Comparison of ENCODE assay signal across 9 mouse cellular contexts in genomic region chr2:166776272-166776671, GRCm38 (mm10). TPM values are rescaled to one million over a fixed set of nuclear protein-coding genes. Genes with fewer than 3 reads are reported as not detected.
DNase-seq lines count a peak whose midpoint lies in the region; ATAC-seq and TF ChIP-seq lines count a peak whose summit lies in the region.
"Had no signal": no experiment of that assay in that cellular context is flagged by ENCODE, and none has a peak within 500 bp of the region (broad histone marks: within the 10 kb centered on the region; RNA-seq: fewer than 3 reads in every experiment).

No protein-coding gene starts in this region.

- H3K27ac ChIP-seq in lung, postnatal 0 days (ENCODE audit: low read length): no peak overlapping the region
- H3K27ac ChIP-seq: limb, embryonic 15.5 days had no signal

- no peaks in the 10 kb centered on the region for H3K4me1 ChIP-seq in lung, postnatal 0 days (ENCODE audit: insufficient read depth, low read depth, low read length)
- H3K4me1 ChIP-seq in lung, adult 2 months (ENCODE audit: control insufficient read depth, insufficient read depth, low read length): no peaks in the 10 kb centered on the region

- 0% methylated on average over 1 of the region's 2 CpGs for whole genome bisulfite sequencing in lung, postnatal 0 days
- 6% methylated on average over 2 of the region's 2 CpGs for WGBS in lung, adult 2 months

- H3K4me2 ChIP-seq in lung, postnatal 0 days (replicated peaks; ENCODE audit: low read depth, low read length): no peak overlapping the region
- H3K4me2 ChIP-seq: limb, embryonic 15.5 days had no signal

- TF ChIP-seq EP300 in lung, postnatal 0 days (IDR thresholded peaks at IDR 0.05): no peak

- H3K4me3 ChIP-seq in lung, postnatal 0 days (ENCODE audit: low read depth, low read length): no peak overlapping the region
- no peak overlapping the region for H3K4me3 ChIP-seq in lung, adult 2 months (replicated peaks; ENCODE audit: extremely low read depth, low read depth, low read length)
- H3K4me3 ChIP-seq: limb, embryonic 15.5 days had no signal

- no peaks in the 10 kb centered on the region for H3K36me3 ChIP-seq in lung, postnatal 0 days (ENCODE audit: insufficient read depth, low read length)
- H3K36me3 ChIP-seq: limb, embryonic 15.5 days had no signal

- peak; percentile 48 for TF ChIP-seq CTCF in lung, postnatal 0 days (IDR thresholded peaks at IDR 0.05)
- TF ChIP-seq CTCF in lung, adult 2 months (IDR thresholded peaks at IDR 0.05; ENCODE audit: insufficient read depth, low read length): no peak

- TF ChIP-seq POLR2A in lung, adult 2 months (IDR thresholded peaks at IDR 0.05; ENCODE audit: borderline replicate concordance, extremely low read depth, low read depth, low read length): no peak

- no peak overlapping the region for H3K9ac ChIP-seq in lung, postnatal 0 days (replicated peaks; ENCODE audit: low read depth)
- H3K9ac ChIP-seq: limb, embryonic 15.5 days had no signal

- DNase-seq in embryo, embryonic 10 days (ENCODE audit: low spot score): peak; percentile 60
- no peak for DNase-seq in embryo, embryonic 11 days
- DNase-seq in lung, postnatal 0 days (ENCODE audit: low spot score): no peak
- DNase-seq in lung, adult 2 months: no peak
- DNase-seq in lung, postnatal 25 days (ENCODE audit: low spot score): peak; percentile 11
- DNase-seq in thymus, postnatal 14 days: peak; percentile 88
- no peak for DNase-seq in adrenal gland, adult (ENCODE audit: inconsistent age in 2 of 2, low spot score in 1 of 2)

- H3K9me3 ChIP-seq in lung, postnatal 0 days (ENCODE audit: low read length): no peaks in the 10 kb centered on the region
- H3K9me3 ChIP-seq: limb, embryonic 15.5 days had no signal

- no peak for ATAC-seq in lung, postnatal 0 days
- ATAC-seq in frontal cortex, adult (ENCODE audit: low TSS enrichment): no peak

- no peaks in the 10 kb centered on the region for H3K27me3 ChIP-seq in lung, postnatal 0 days (replicated peaks; ENCODE audit: insufficient read depth, low read length)

RNA-seq across cellular contexts. Expression of gene Trp53rkb, which starts 16.1 kb away (rescaled TPM):
- polyA plus RNA-seq in lung, postnatal 0 days (2015; fragmentation: Nextera tagmentation; extraction: Ambion mirVana): 4.2 and 4.8 TPM in 2 replicates
- polyA plus RNA-seq in lung, adult 2 months (2012; rRNA removed): 3.5 TPM in 2 replicates

RNA-seq across cellular contexts. Expression of gene Arfgef2, which starts 29.1 kb away (rescaled TPM):
- 5.7 and 6.2 TPM in 2 replicates for polyA plus RNA-seq in lung, postnatal 0 days (2015; fragmentation: Nextera tagmentation; extraction: Ambion mirVana)
- polyA plus RNA-seq in lung, adult 2 months (2012; rRNA removed): 16.5 and 20.1 TPM in 2 replicates

Comparison
In these comparisons a context has a peak if more than half of its experiments do, and no peak if none do; other contexts are left out.
1. DNase-seq: peak in embryo, embryonic 10 days (single experiment), lung, postnatal 25 days (single experiment) and thymus, postnatal 14 days (single experiment); none in embryo, embryonic 11 days (single experiment), lung, postnatal 0 days (single experiment), lung, adult 2 months (single experiment) and adrenal gland, adult (0 of 2).